Mouse (Mus musculus): ENCODE measurements around the gene Nol10. TPM values are rescaled to one million over a fixed set of nuclear protein-coding genes. Genes with fewer than 3 reads are reported as not detected.
A peak's percentile ranks its signal among the peaks of the same experiment; 100 is the strongest.

Gene Nol10
- polyA plus RNA-seq, 1 experiment from 2014 or later: 19.8 TPM

DNA sequence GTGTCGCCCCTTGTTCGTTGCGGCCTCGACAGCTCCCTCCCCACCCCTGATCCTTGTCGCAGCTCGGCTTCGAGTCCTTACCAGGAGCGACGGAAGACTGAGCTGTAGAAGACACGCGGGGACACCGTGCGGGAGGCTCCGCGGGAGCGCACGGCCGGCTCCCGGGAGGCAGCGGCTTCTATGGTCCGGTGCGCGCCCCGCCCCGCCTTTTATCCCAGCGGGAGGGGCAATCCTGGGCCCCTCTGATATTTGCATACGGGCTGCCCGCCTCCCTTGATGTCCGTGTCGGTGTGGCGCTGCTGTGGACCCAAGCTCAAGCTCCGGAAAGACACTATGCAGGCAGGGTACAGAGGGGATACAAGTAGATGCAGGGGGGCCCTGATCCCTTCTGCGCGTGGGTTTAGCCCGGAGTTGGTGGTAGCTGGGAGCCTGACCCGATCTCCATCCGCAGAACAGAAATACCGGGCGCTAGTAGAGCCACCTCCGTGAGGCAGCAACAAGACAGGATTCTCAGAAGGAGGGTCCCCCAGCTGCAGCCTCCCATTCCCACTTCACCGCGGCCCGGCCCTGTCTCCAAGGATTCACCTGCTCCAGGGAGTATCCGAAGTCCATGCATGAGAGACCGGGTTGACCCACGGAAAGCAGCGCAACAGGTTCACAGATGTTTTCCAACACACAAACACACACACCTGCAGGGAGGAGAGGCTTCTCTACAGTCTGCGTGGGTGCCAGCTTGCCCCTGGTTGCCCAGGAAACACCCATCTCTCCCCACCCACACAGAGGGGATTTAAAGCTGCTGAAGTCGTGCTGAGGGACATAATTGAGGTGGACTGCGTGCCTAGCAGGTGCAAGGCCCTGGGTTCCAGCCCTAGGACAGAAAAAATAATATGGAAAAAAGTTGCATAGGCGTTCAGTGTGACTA is 23.4 kb upstream of the Nol10 start:
- ATAC-seq (ENCODE audit: low read depth): peak; percentile 71; the same call in 1 of the 2 replicates
- WGBS: 3% methylated on average over 50 of the region's 51 CpGs

DNA sequence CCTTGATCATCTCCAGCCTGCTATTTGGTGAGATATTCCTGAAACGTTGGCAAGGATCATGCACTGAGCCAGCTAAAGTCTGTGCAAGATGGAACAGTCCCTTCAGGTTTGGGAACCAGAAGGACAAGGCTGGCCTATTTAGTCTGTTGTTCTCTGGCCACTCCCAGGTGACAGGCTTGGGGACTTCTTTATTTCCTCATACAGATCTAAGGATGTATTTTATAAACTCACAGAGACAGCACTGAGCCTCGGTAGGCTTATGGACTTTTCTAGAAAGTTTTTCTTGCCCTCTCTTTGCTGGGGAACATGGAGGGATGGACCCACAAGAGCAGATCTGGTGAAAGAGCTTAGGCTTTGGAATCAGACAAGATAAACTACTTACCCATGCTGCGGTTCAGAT is 19.0 kb upstream of the Nol10 start, which contains the start of gene Atp6v1c2:
Atp6v1c2 (minus strand) TSS at position 101 of the 400 bp plus-strand sequence.
- Histone ChIP-seq H3K9me3 (ENCODE audit: control insufficient read depth, low read length) (no peaks in the 10 kb centered on the region), H3K4me3 (ENCODE audit: low read depth, low read length) (no peak within 1 kb of the TSS), H3K4me2 (ENCODE audit: low read depth, low read length) (no peak within 1 kb of the TSS), H3K36me3 (ENCODE audit: control insufficient read depth, insufficient read depth, low read length) (no peaks in the 10 kb centered on the region), H3K27me3 (ENCODE audit: control insufficient read depth, insufficient read depth, low read length) (peaks cover 10% of the 10 kb centered on the region), H3K4me1 (ENCODE audit: control insufficient read depth, insufficient read depth, low read length) (0 out of 2 replicates have a peak, but pooled peaks cover 4% of the 10 kb centered on the region), H3K9ac (replicated peaks; ENCODE audit: low read depth, low read length) (no peak within 1 kb of the TSS), H3K27ac (ENCODE audit: low read depth, low read length) (no peak within 1 kb of the TSS)
- no peak for ATAC-seq (ENCODE audit: low read depth)
- 72% methylated on average over 3 of the region's 3 CpGs for WGBS

More for the DNA sequence above, 23.4 kb upstream of the Nol10 start:
- Histone ChIP-seq H3K27ac (ENCODE audit: low read depth, low read length) (no peak overlapping the region), H3K9ac (replicated peaks; ENCODE audit: low read depth, low read length) (peak overlapping the region; percentile 39; the same call in 1 of the 2 replicates), H3K4me3 (ENCODE audit: low read depth, low read length) (peak overlapping the region; percentile 35), H3K36me3 (ENCODE audit: control insufficient read depth, insufficient read depth, low read length) (no peaks in the 10 kb centered on the region), H3K27me3 (ENCODE audit: control insufficient read depth, insufficient read depth, low read length) (peaks cover 19% of the 10 kb centered on the region), H3K9me3 (ENCODE audit: control insufficient read depth, low read length) (no peaks in the 10 kb centered on the region), H3K4me1 (ENCODE audit: control insufficient read depth, insufficient read depth, low read length) (0 out of 2 replicates have a peak, but pooled peaks cover 4% of the 10 kb centered on the region), H3K4me2 (ENCODE audit: low read depth, low read length) (peak overlapping the region; percentile 73)

DNA sequence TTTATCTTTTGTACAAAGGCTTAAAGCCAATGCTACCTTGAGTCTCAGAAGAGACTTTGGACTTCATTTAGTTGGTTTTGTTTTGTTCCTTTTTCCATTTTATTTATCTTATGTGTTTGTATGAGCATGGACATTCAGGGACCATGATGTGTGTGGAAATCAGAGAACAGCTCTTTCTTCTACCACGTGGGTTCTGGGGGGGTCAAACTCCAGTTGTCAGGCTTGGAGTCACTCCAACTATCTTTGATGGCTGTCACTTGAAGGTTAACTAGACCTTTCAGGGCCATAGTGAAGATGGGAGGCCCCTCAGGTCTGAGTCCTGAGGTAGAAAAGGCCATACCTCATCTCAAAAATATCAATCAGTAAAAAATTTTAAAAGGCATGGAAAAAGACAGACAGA is 14.8 kb upstream of the Nol10 start:
- Histone ChIP-seq H3K27ac (ENCODE audit: low read depth, low read length) (no peak overlapping the region), H3K4me1 (ENCODE audit: control insufficient read depth, insufficient read depth, low read length) (no peaks in the 10 kb centered on the region), H3K4me2 (ENCODE audit: low read depth, low read length) (no peak overlapping the region), H3K4me3 (ENCODE audit: low read depth, low read length) (no peak overlapping the region), H3K36me3 (ENCODE audit: control insufficient read depth, insufficient read depth, low read length) (no peaks in the 10 kb centered on the region), H3K9me3 (ENCODE audit: control insufficient read depth, low read length) (no peaks in the 10 kb centered on the region), H3K9ac (replicated peaks; ENCODE audit: low read depth, low read length) (no peak overlapping the region), H3K27me3 (ENCODE audit: control insufficient read depth, insufficient read depth, low read length) (no peaks in the 10 kb centered on the region)
- WGBS: 32% methylated on average over 1 of the region's 1 CpGs
- ATAC-seq (ENCODE audit: low read depth): no peak

DNA sequence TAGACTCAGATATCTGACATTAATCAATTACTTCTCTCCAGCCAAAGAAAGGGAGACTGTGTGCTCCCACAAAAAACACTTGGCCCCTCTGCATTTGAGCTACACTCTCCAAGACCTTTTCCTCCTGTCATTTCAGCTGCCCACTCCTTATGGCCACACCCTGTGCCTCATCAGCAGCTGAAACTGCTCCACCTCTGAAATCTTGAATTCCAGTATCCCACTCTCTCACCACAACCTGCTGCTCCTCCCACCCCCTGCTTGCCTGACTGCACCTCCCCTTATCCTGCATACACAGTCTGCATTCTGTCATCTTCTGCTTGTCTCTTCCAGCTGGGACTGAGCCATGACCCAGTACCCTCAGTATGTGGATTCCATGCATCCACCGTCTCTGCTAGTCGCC is 9.9 kb upstream of the Nol10 start:
- Histone ChIP-seq H3K4me2 (ENCODE audit: low read depth, low read length) (no peak overlapping the region), H3K27me3 (ENCODE audit: control insufficient read depth, insufficient read depth, low read length) (no peaks in the 10 kb centered on the region), H3K27ac (ENCODE audit: low read depth, low read length) (no peak overlapping the region), H3K9me3 (ENCODE audit: control insufficient read depth, low read length) (no peaks in the 10 kb centered on the region), H3K36me3 (ENCODE audit: control insufficient read depth, insufficient read depth, low read length) (no peaks in the 10 kb centered on the region), H3K4me3 (ENCODE audit: low read depth, low read length) (no peak overlapping the region), H3K9ac (replicated peaks; ENCODE audit: low read depth, low read length) (no peak overlapping the region), H3K4me1 (ENCODE audit: control insufficient read depth, insufficient read depth, low read length) (no peaks in the 10 kb centered on the region)
- no peak for ATAC-seq (ENCODE audit: low read depth)
- WGBS: 85% methylated on average over 2 of the region's 2 CpGs

DNA sequence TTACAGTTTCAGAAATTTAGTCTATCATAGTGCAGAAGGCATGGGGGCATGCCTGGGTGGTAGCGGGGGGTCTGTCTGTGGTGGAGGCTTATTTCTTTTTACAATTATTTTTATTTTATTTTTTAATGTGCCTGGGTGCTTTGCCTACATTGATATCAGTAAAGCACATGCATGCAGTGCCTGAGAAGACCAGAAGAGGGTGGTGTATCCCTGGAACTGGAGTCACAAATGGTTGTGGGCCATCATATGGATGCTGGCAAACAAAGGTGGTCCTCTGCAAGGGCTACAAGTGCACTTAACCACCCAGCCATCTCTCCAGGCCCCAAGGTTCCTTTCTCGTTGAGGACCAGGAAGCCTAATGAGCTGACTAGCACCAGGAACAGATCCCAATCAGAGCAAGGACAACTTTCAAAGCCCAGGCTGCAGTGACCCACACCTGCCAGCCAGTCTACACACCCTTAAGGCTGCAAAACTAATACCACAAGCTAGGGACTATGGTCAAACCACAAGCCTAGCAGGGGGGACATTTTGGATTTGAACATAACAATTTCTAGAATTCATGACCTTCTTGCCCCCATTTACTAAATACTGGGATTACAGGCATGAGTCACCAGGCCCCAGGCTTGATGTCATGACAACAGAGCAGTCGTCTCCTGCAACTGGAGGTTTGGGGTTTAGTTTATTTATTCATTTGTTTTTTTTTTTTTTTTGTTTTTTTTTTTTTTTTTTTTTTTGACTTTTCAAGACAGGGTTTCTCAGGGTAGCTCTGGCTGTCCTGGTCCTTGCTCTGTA is 8.9 kb upstream of the Nol10 start:
- ATAC-seq (ENCODE audit: low read depth): no peak
- H3K9ac ChIP-seq (replicated peaks; ENCODE audit: low read depth, low read length): no peak overlapping the region
- H3K4me2 ChIP-seq (ENCODE audit: low read depth, low read length): no peak overlapping the region
- H3K9me3 ChIP-seq (ENCODE audit: control insufficient read depth, low read length): no peaks in the 10 kb centered on the region
- H3K4me1 ChIP-seq (ENCODE audit: control insufficient read depth, insufficient read depth, low read length): no peaks in the 10 kb centered on the region
- H3K36me3 ChIP-seq (ENCODE audit: control insufficient read depth, insufficient read depth, low read length): no peaks in the 10 kb centered on the region
- no peaks in the 10 kb centered on the region for H3K27me3 ChIP-seq (ENCODE audit: control insufficient read depth, insufficient read depth, low read length)
- WGBS: 70% methylated on average over 3 of the region's 3 CpGs
- H3K4me3 ChIP-seq (ENCODE audit: low read depth, low read length): no peak overlapping the region
- no peak overlapping the region for H3K27ac ChIP-seq (ENCODE audit: low read depth, low read length)

DNA sequence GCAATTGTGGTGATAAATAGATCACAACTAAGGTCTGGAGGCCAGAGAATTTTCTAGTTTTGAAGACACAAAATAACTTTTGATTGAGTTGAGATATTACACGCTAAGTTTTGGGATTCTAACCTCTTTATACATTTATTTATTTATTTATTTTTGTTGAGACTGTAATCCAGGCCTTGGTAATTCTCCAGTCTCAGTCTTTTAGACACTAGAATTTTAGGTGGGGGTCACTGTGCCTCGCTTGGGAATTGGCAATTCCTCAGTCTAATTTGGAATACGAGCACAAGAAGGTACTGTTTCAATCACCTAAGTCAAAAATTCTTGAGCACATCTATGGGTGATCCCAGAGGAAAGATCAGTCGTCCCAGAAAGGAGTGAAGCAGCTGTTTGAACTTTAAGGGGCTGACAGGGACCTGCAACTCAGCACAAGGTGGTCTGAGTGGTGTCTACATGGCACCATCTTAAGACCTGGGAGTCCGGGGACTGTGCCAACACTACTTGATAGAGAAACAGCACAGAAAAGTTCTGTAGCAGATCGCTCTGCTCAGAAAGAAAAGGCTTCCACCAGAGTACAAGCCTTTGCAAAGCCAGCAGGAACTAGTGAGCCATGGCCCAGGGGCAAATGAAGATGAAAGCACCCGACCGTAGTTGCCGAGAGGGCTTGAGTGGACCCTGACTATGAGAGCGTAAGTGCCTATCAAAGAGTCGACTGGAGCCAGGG is 771 bp upstream of the Nol10 start:
- peak overlapping the region; percentile 93 for H3K4me2 ChIP-seq (ENCODE audit: low read depth, low read length)
- peak; percentile 42; the same call in 1 of the 2 replicates for ATAC-seq (ENCODE audit: low read depth)
- H3K9me3 ChIP-seq (ENCODE audit: control insufficient read depth, low read length): no peaks in the 10 kb centered on the region
- H3K4me3 ChIP-seq (ENCODE audit: low read depth, low read length): peak overlapping the region; percentile 80
- H3K36me3 ChIP-seq (ENCODE audit: control insufficient read depth, insufficient read depth, low read length): 0 out of 2 replicates have a peak, but pooled peaks cover 5% of the 10 kb centered on the region
- peak overlapping the region; percentile 33 for H3K9ac ChIP-seq (replicated peaks; ENCODE audit: low read depth, low read length)
- H3K27me3 ChIP-seq (ENCODE audit: control insufficient read depth, insufficient read depth, low read length): no peaks in the 10 kb centered on the region
- H3K27ac ChIP-seq (ENCODE audit: low read depth, low read length): no peak overlapping the region
- peaks cover 13% of the 10 kb centered on the region; the same call in 1 of the 2 replicates for H3K4me1 ChIP-seq (ENCODE audit: control insufficient read depth, insufficient read depth, low read length)
- 37% methylated on average over 11 of the region's 11 CpGs for WGBS

DNA sequence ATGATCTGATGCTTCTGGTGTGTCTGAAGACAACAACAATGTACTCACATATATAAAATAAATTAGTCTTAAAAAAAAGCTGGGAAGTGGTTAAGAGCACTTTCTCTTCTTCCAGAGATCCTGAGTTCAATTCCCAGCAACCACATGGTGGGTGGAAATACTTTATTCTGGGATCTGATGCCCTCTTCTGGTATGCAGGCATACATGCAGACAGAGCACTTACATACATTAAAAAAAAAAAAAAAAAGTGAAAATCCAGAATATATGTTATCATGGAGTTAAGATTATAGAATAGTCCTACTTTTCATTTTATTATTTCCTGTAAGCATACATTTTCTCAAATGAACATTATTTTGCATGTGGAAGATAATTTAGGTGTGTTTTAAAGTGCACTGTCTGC is 1.8 kb downstream of the Nol10 start:
- Histone ChIP-seq H3K9me3 (ENCODE audit: control insufficient read depth, low read length) (no peaks in the 10 kb centered on the region), H3K27ac (ENCODE audit: low read depth, low read length) (no peak overlapping the region), H3K4me1 (ENCODE audit: control insufficient read depth, insufficient read depth, low read length) (peaks cover 13% of the 10 kb centered on the region; the same call in 1 of the 2 replicates), H3K27me3 (ENCODE audit: control insufficient read depth, insufficient read depth, low read length) (no peaks in the 10 kb centered on the region), H3K4me2 (ENCODE audit: low read depth, low read length) (no peak overlapping the region), H3K9ac (replicated peaks; ENCODE audit: low read depth, low read length) (no peak overlapping the region), H3K36me3 (ENCODE audit: control insufficient read depth, insufficient read depth, low read length) (peaks cover 18% of the 10 kb centered on the region; the same call in 1 of the 2 replicates), H3K4me3 (ENCODE audit: low read depth, low read length) (no peak overlapping the region)
- ATAC-seq (ENCODE audit: low read depth): no peak

DNA sequence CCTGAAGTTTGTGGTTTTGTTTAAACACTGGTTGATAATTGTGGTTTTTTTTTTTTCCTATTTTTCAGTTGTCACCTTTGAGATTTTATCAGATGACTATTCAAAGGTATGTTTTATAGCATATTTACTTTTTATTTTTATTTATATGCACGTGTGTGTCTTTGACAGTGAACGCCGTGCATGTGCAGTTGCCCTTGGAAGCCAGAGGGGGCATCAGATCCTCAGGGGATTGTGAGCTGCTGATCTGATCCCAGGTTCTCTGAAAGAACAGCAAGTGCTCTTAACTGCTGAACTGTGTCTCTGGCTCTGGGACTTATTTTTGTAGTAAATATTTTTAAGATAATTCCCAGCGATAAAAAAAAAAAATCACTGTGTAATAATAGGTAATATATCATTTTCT is 8.6 kb downstream of the Nol10 start:
- Histone ChIP-seq H3K9me3 (ENCODE audit: control insufficient read depth, low read length) (no peaks in the 10 kb centered on the region), H3K4me1 (ENCODE audit: control insufficient read depth, insufficient read depth, low read length) (no peaks in the 10 kb centered on the region), H3K27ac (ENCODE audit: low read depth, low read length) (no peak overlapping the region), H3K4me2 (ENCODE audit: low read depth, low read length) (no peak overlapping the region), H3K4me3 (ENCODE audit: low read depth, low read length) (no peak overlapping the region), H3K36me3 (ENCODE audit: control insufficient read depth, insufficient read depth, low read length) (peaks cover 46% of the 10 kb centered on the region), H3K9ac (replicated peaks; ENCODE audit: low read depth, low read length) (no peak overlapping the region), H3K27me3 (ENCODE audit: control insufficient read depth, insufficient read depth, low read length) (no peaks in the 10 kb centered on the region)
- no peak for ATAC-seq (ENCODE audit: low read depth)
- 91% methylated on average over 4 of the region's 4 CpGs for WGBS

Data from neural tube, embryonic 14.5 days (tissue).